Mouse (Mus musculus): ENCODE data around the gene Traf2. TPM values are rescaled to one million over a fixed set of nuclear protein-coding genes. Genes with fewer than 3 reads are reported as not detected.

Traf2 gene
- polyA plus RNA-seq, 1 experiment = 15.3 TPM

GRCm38 (mm10) chr2:25477541-25477940 is 69.2 kb downstream of the Traf2 start:
- H3K36me3 ChIP-seq (ENCODE audit: control insufficient read depth, insufficient read depth, low read length) = no peaks in the 10 kb centered on the region
- no peaks in the 10 kb centered on the region for H3K27me3 ChIP-seq (replicated peaks; ENCODE audit: control insufficient read depth, insufficient read depth, low read length)
- H3K4me1 ChIP-seq (ENCODE audit: control insufficient read depth, insufficient read depth, low read length) = peaks cover 10% of the 10 kb centered on the region; the same call in 1 of the 2 replicates
- 87% methylated on average over 8 of the region's 8 CpGs for WGBS
- DNase-seq = no peak
- H3K4me3 ChIP-seq (ENCODE audit: insufficient read depth, low read depth, low read length) = no peak overlapping the region
- TF ChIP-seq CTCF (conservative IDR thresholded peaks at IDR 0.05; ENCODE audit: insufficient read depth, insufficient read length, low read depth, low read length) (no peak), POLR2A (IDR thresholded peaks at IDR 0.05; ENCODE audit: low read depth, low read length) (no peak)
- H3K27ac ChIP-seq (ENCODE audit: insufficient read depth, low read depth, low read length) = no peak overlapping the region

GRCm38 (mm10) chr2:25472550-25472949 is 74.2 kb downstream of the Traf2 start:
- Histone ChIP-seq H3K36me3 (ENCODE audit: control insufficient read depth, insufficient read depth, low read length) (no peaks in the 10 kb centered on the region), H3K27ac (ENCODE audit: insufficient read depth, low read depth, low read length) (no peak overlapping the region), H3K27me3 (replicated peaks; ENCODE audit: control insufficient read depth, insufficient read depth, low read length) (no peaks in the 10 kb centered on the region), H3K4me3 (ENCODE audit: insufficient read depth, low read depth, low read length) (no peak overlapping the region), H3K4me1 (ENCODE audit: control insufficient read depth, insufficient read depth, low read length) (peaks cover 8% of the 10 kb centered on the region; the same call in 1 of the 2 replicates)
- 70% methylated on average over 2 of the region's 2 CpGs for WGBS
- DNase-seq = no peak
- TF ChIP-seq POLR2A (IDR thresholded peaks at IDR 0.05; ENCODE audit: low read depth, low read length) = no peak
- no peak; the same call in 1 of the 2 replicates for TF ChIP-seq CTCF (conservative IDR thresholded peaks at IDR 0.05; ENCODE audit: insufficient read depth, insufficient read length, low read depth, low read length)

- no peaks in the 10 kb centered on the region for H3K27me3 ChIP-seq (replicated peaks; ENCODE audit: control insufficient read depth, insufficient read depth, low read length)
- H3K4me1 ChIP-seq (ENCODE audit: control insufficient read depth, insufficient read depth, low read length) = peaks cover 8% of the 10 kb centered on the region; the same call in 1 of the 2 replicates
- DNase-seq = no peak
- peak within 1 kb of the TSS; percentile 57 for H3K27ac ChIP-seq (ENCODE audit: insufficient read depth, low read depth, low read length)
- no peaks in the 10 kb centered on the region for H3K36me3 ChIP-seq (ENCODE audit: control insufficient read depth, insufficient read depth, low read length)
- 63% methylated on average over 6 of the region's 6 CpGs for WGBS
- TF ChIP-seq POLR2A (IDR thresholded peaks at IDR 0.05; ENCODE audit: low read depth, low read length) (no peak), CTCF (conservative IDR thresholded peaks at IDR 0.05; ENCODE audit: insufficient read depth, insufficient read length, low read depth, low read length) (no peak)
- H3K4me3 ChIP-seq (ENCODE audit: insufficient read depth, low read depth, low read length) = no peak within 1 kb of the TSS
Measured at GRCm38 (mm10) chr2:25469969-25470368, 76.8 kb downstream of the Traf2 start, which contains the start of gene Ptgds. Gene Ptgds, minus strand, starts transcription at chr2:25470046.

GRCm38 (mm10) chr2:25468962-25469915 is 77.5 kb downstream of the Traf2 start:
- H3K4me1 ChIP-seq (ENCODE audit: control insufficient read depth, insufficient read depth, low read length) = peaks cover 8% of the 10 kb centered on the region; the same call in 1 of the 2 replicates
- peak; percentile 70 for DNase-seq
- peak overlapping the region; percentile 57 for H3K27ac ChIP-seq (ENCODE audit: insufficient read depth, low read depth, low read length)
- H3K27me3 ChIP-seq (replicated peaks; ENCODE audit: control insufficient read depth, insufficient read depth, low read length) = no peaks in the 10 kb centered on the region
- no peak overlapping the region for H3K4me3 ChIP-seq (ENCODE audit: insufficient read depth, low read depth, low read length)
- no peak for TF ChIP-seq POLR2A (IDR thresholded peaks at IDR 0.05; ENCODE audit: low read depth, low read length)
- no peak for TF ChIP-seq CTCF (conservative IDR thresholded peaks at IDR 0.05; ENCODE audit: insufficient read depth, insufficient read length, low read depth, low read length)
- no peaks in the 10 kb centered on the region for H3K36me3 ChIP-seq (ENCODE audit: control insufficient read depth, insufficient read depth, low read length)
- WGBS = 70% methylated on average over 10 of the region's 10 CpGs

Other genes starting within 250 kb of the Traf2 start
- 0.34 and 0.41 TPM in 2 replicates for gene Grin1, start 227.8 kb downstream of the Traf2 start, polyA plus RNA-seq (2012; rRNA removed)
- 16.6 and 19.6 TPM in 2 replicates for gene Man1b1, start 214.6 kb downstream of the Traf2 start, polyA plus RNA-seq (2012; rRNA removed)
- 167 and 171 TPM in 2 replicates for gene Dpp7, start 190.6 kb downstream of the Traf2 start, polyA plus RNA-seq (2012; rRNA removed)
- 125 and 133 TPM in 2 replicates for gene Uap1l1, start 181.3 kb downstream of the Traf2 start, polyA plus RNA-seq (2012; rRNA removed)
- gene Sapcd2, start 174.6 kb downstream of the Traf2 start, polyA plus RNA-seq (2012; rRNA removed) = 0.20 and 0.34 TPM in 2 replicates
- 18.8 and 23.8 TPM in 2 replicates for gene Entpd2, start 151.1 kb downstream of the Traf2 start, polyA plus RNA-seq (2012; rRNA removed)
- gene Npdc1, start 147.6 kb downstream of the Traf2 start, polyA plus RNA-seq (2012; rRNA removed) = 73.7 and 99.5 TPM in 2 replicates
- gene Fut7, start 123.7 kb downstream of the Traf2 start, polyA plus RNA-seq (2012; rRNA removed) = 0.19 and 0.80 TPM in 2 replicates
- gene Abca2, start 118.2 kb downstream of the Traf2 start, polyA plus RNA-seq (2012; rRNA removed) = 51.0 and 64.0 TPM in 2 replicates
- 104 and 130 TPM in 2 replicates for gene Clic3, start 90.1 kb downstream of the Traf2 start, polyA plus RNA-seq (2012; rRNA removed)
- gene Paxx, start 85.8 kb downstream of the Traf2 start, polyA plus RNA-seq (2012; rRNA removed) = 49.0 and 53.2 TPM in 2 replicates
- gene Ptgds, start 76.9 kb downstream of the Traf2 start, polyA plus RNA-seq (2012; rRNA removed) = 47.2 and 51.6 TPM in 2 replicates
- gene Lcn12, start 53.0 kb downstream of the Traf2 start, polyA plus RNA-seq (2012; rRNA removed) = 0.18 TPM in 1 of 2 replicates, not detected in the other
- gene Fbxw5, start 46.2 kb downstream of the Traf2 start, polyA plus RNA-seq (2012; rRNA removed) = 39.6 and 48.4 TPM in 2 replicates
- gene C8g, start 45.2 kb downstream of the Traf2 start, polyA plus RNA-seq (2012; rRNA removed) = 20.6 and 22.0 TPM in 2 replicates
- gene Edf1, start 10.9 kb upstream of the Traf2 start, polyA plus RNA-seq (2012; rRNA removed) = 195 and 198 TPM in 2 replicates
- 1.3 and 2.3 TPM in 2 replicates for gene Mamdc4, start 27.9 kb upstream of the Traf2 start, polyA plus RNA-seq (2012; rRNA removed)
- gene Phpt1, start 28.3 kb upstream of the Traf2 start, polyA plus RNA-seq (2012; rRNA removed) = 74.9 and 92.3 TPM in 2 replicates
- gene Ajm1, start 34.8 kb upstream of the Traf2 start, polyA plus RNA-seq (2012; rRNA removed) = 0.36 and 0.62 TPM in 2 replicates
- gene Rabl6, start 61.6 kb upstream of the Traf2 start, polyA plus RNA-seq (2012; rRNA removed) = 53.8 and 58.9 TPM in 2 replicates
- gene Ccdc183, start 70.7 kb upstream of the Traf2 start, polyA plus RNA-seq (2012; rRNA removed) = 0.03 TPM in 1 of 2 replicates, not detected in the other
- 37.7 and 43.2 TPM in 2 replicates for gene Tmem141, start 75.1 kb upstream of the Traf2 start, polyA plus RNA-seq (2012; rRNA removed)
- gene Fcna, start 81.1 kb upstream of the Traf2 start, polyA plus RNA-seq (2012; rRNA removed) = 1.7 and 3.4 TPM in 2 replicates
- gene Lcn8, start 106.2 kb upstream of the Traf2 start, polyA plus RNA-seq (2012; rRNA removed) = not detected in 2 replicates
- gene Lcn5, start 111.0 kb upstream of the Traf2 start, polyA plus RNA-seq (2012; rRNA removed) = not detected in 2 replicates
- not detected in 2 replicates for gene Lcn6, start 129.8 kb upstream of the Traf2 start, polyA plus RNA-seq (2012; rRNA removed)
- gene Lcn10, start 135.8 kb upstream of the Traf2 start, polyA plus RNA-seq (2012; rRNA removed) = not detected in 2 replicates
- gene Obp2a, start 153.1 kb upstream of the Traf2 start, polyA plus RNA-seq (2012; rRNA removed) = not detected in 2 replicates
- gene Bmyc, start 159.8 kb upstream of the Traf2 start, polyA plus RNA-seq (2012; rRNA removed) = 14.0 and 14.2 TPM in 2 replicates
- not detected in 2 replicates for gene Obp2b, start 190.1 kb upstream of the Traf2 start, polyA plus RNA-seq (2012; rRNA removed)
- not detected in 2 replicates for gene Lcn3, start 218.6 kb upstream of the Traf2 start, polyA plus RNA-seq (2012; rRNA removed)
- not detected in 2 replicates for gene Lcn11, start 230.1 kb upstream of the Traf2 start, polyA plus RNA-seq (2012; rRNA removed)
- not detected in 2 replicates for gene Gm13539, start 235.3 kb upstream of the Traf2 start, polyA plus RNA-seq (2012; rRNA removed)

Data from kidney, adult 2 months (tissue).